Mouse (Mus musculus) liver, postnatal 0 days (tissue): ENCODE results near the gene Sox9.

Experiments used
- CTCF ChIP-seq: sonication (generic); IDR thresholded peaks from 2 replicates; pipeline ENCODE4 v1.5.1; 2016; ENCODE audit warnings: antibody characterized with exemption, low read depth
- EP300 ChIP-seq: IDR thresholded peaks from 2 replicates; pipeline ENCODE4 v1.6.1; 2016; ENCODE audit warnings: antibody characterized with exemption, low read depth, mild to moderate bottlenecking

- TF ChIP-seq CTCF, result no peak
- TF ChIP-seq EP300, result no peak
Measured at GRCm38 (mm10) chr11:112827044-112827347, 45.0 kb downstream of the Sox9 start.
